Mouse (Mus musculus) embryonic facial prominence, embryonic 14.5 days (tissue): ENCODE results near the gene Sema3e. TPM values are rescaled to one million over a fixed set of nuclear protein-coding genes. Genes with fewer than 3 reads are reported as not detected.

Experiments
- ATAC-seq: fragments of 200-750 bp; cut with Nextera tagmentation; 2 replicates; pipeline ENCODE4 v1.8.0; 2017; ENCODE audit warnings: low read depth, moderate number of reproducible peaks, moderate TSS enrichment
- DNase-seq: peaks from one replicate; pipeline ENCODE4 v3.0.0-alpha.2; 2015; ENCODE audit warnings: low spot score
- H3K27ac ChIP-seq: fragments of 300-500 bp; sonication (generic); replicated peaks from 2 replicates; pipeline ENCODE4 v1.5.1; 2014; ENCODE audit warnings: low read depth, mild to moderate bottlenecking, low read length, moderate library complexity
- H3K27me3 ChIP-seq: fragments of 300-500 bp; sonication (generic); replicated peaks from 2 replicates; pipeline ENCODE4 v1.6.1; 2014; ENCODE audit warnings: low read length; ENCODE audit not compliant: control insufficient read depth, insufficient read depth
- H3K36me3 ChIP-seq: fragments of 300-500 bp; sonication (generic); 2 replicates; pipeline ENCODE4 v1.6.1; 2014; ENCODE audit warnings: low read length, mixed read lengths; ENCODE audit not compliant: control insufficient read depth, insufficient read depth
- H3K4me1 ChIP-seq: fragments of 300-500 bp; sonication (generic); 2 replicates; pipeline ENCODE4 v1.6.1; 2014; ENCODE audit warnings: antibody characterized with exemption, low read length; ENCODE audit not compliant: control insufficient read depth, insufficient read depth
- H3K4me2 ChIP-seq: fragments of 300-500 bp; sonication (generic); 2 replicates; pipeline ENCODE4 v1.6.1; 2014; ENCODE audit warnings: low read depth, mild to moderate bottlenecking, low read length, moderate library complexity, mixed read lengths
- H3K4me3 ChIP-seq: fragments of 300-500 bp; sonication (generic); 2 replicates; pipeline ENCODE4 v1.5.1; 2014; ENCODE audit warnings: low read depth, mild to moderate bottlenecking, low read length
- H3K9ac ChIP-seq: fragments of 300-500 bp; sonication (generic); 2 replicates; pipeline ENCODE4 v1.6.1; 2014; ENCODE audit warnings: low read depth, mild to moderate bottlenecking, low read length, moderate library complexity, mixed read lengths
- H3K9me3 ChIP-seq: fragments of 300-500 bp; sonication (generic); 2 replicates; pipeline ENCODE4 v1.6.1; 2016; ENCODE audit warnings: low read length; ENCODE audit not compliant: control insufficient read depth
- WGBS: fragments of 180-500 bp; shearing (Covaris S2); extraction: QIAGEN DNeasy Blood & Tissue Kit; methylation state at CpG from one replicate; pipeline ENCODE4 v1.1.7; 2014; 5-methylcytosine and 5-hydroxymethylcytosine counted together
- polyA plus RNA-seq: library from polyadenylated mRNA; unstranded; fragments of >200 nt; fragmentation: Nextera tagmentation; extraction: Ambion mirVana; gene quantifications from 2 replicates; pipeline ENCODE4 v1.2.1, GENCODE M21; 2014

Sema3e gene
- polyA plus RNA-seq, 1 experiment from 2014 or later: 4.4 TPM

GRCm38 (mm10) chr5:14260156-14260555 is 235.1 kb downstream of the Sema3e start:
- 95% methylated on average over 4 of the region's 4 CpGs for WGBS
- DNase-seq (no peak), ATAC-seq (no peak)
- Histone ChIP-seq H3K27ac (no peak overlapping the region), H3K36me3 (no peaks in the 10 kb centered on the region), H3K4me1 (no peaks in the 10 kb centered on the region), H3K27me3 (no peaks in the 10 kb centered on the region), H3K4me2 (no peak overlapping the region), H3K4me3 (no peak overlapping the region), H3K9me3 (no peaks in the 10 kb centered on the region), H3K9ac (no peak overlapping the region)

- Histone ChIP-seq H3K4me2 (no peak overlapping the region), H3K9ac (no peak overlapping the region), H3K9me3 (no peaks in the 10 kb centered on the region), H3K27ac (no peak overlapping the region), H3K36me3 (no peaks in the 10 kb centered on the region), H3K4me3 (no peak overlapping the region), H3K27me3 (no peaks in the 10 kb centered on the region), H3K4me1 (no peaks in the 10 kb centered on the region)
- ATAC-seq (no peak), DNase-seq (no peak)
- 74% methylated on average over 2 of the region's 2 CpGs for WGBS
Measured at GRCm38 (mm10) chr5:14267400-14267799, 242.3 kb downstream of the Sema3e start.

Other genes starting within 250 kb of the Sema3e start
- not detected in 2 replicates for gene Speer3, start 233.7 kb upstream of the Sema3e start, polyA plus RNA-seq